Mouse (Mus musculus) B cell, adult 62 days (primary cell): ENCODE data around the gene Naa15. TPM values are rescaled to one million over a fixed set of nuclear protein-coding genes. Genes with fewer than 3 reads are reported as not detected.

ENCODE experiments used
- total RNA-seq: library from RNA; stranded (reverse); gene quantifications from 4 replicates; pipeline ENCODE4 v1.2.4, GENCODE M21; 2023

The Naa15 gene
- total RNA-seq, result 103 to 137 TPM (median 123 TPM) in 4 replicates

DNA sequence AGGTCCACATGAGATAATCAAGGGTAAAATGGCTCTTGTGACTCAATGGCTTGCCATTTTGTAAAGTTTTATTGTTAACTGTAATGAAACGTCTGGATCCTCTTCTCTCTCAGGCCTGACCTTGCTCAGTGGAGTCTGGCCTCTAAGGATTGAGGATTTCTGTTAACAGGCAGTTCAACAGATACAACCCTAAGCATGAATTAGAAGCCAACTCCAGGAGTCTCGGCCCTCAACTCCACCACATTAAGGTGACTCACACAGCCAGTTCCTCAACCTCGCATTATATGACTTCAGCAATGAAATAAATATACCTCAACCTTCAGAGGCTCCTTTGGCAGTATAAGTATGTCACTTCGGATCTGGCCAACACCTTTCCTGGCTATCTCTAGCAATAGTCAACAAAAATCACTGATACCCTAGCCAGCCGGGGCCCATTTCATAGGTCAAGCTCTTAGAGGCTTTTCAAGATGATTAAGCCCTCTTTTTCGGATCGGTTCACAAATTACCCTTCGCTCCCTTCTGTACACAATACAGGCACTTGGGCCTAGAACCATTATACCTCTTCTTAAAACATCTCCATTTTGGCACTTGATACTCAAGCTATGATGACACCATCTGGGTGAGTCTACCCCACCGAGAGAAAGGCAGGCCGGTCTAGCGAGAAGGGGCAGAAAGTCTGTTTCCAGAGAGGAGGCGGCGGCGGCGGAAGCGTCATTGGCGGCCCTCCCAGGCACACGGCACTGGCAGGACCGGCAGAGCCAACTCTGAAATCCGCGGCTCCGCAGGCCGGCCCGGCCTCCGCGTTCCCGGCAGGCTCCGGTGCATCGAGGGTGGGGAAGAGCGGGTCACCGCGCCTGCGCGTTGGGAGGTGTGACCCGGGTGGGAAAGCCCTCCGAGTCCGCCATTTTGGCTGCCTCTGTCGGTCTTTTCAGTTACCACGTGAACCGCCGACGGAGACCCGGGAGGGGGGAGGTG lies at the start of gene Naa15:
Naa15 (plus strand) TSS at position 51 of the 975 bp plus-strand sequence.

DNA sequence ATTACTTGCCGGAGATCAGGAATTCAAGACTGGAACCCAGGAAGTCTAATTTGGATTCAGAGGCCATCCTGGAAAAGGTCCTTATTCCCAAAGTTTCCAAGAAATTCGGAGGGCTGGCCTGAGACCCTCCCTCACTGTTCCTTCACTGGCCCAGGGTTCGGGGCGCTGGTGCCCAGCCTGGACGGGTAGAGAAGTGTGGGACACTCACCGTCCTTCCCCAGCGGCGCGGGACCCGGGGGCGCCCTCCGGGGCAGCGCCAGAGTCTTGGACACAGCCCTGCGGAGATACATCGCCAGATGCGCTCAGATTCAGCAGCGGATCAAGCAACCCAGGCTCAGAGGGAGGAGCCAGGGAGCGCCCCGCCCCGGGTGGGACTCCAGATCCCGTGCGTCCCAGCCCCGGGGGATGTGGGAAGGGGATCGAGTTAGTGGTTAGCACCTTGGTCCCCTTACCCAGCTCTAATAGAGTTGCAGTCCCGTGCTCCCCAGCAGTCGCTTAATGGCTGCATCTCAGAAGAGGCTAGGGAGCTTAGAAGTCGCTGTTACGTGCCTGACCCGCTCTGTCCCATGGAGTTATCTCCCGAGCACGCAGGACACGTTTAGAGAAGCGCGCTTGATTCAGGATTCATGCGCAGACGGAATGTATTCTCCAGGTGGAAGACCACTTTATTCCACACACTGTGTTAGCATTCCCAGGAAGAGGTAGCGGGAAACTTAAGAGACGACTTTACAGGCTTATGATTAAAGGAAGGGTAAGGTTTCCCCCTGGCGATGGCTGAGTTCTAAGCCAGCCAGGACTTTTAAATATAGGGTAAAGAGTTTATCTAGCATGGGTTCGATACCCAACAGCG lies 18.5 kb upstream of the Naa15 start, which contains the start of gene Mgarp:
Mgarp (minus strand) TSS at position 520 of the 850 bp plus-strand sequence.

DNA sequence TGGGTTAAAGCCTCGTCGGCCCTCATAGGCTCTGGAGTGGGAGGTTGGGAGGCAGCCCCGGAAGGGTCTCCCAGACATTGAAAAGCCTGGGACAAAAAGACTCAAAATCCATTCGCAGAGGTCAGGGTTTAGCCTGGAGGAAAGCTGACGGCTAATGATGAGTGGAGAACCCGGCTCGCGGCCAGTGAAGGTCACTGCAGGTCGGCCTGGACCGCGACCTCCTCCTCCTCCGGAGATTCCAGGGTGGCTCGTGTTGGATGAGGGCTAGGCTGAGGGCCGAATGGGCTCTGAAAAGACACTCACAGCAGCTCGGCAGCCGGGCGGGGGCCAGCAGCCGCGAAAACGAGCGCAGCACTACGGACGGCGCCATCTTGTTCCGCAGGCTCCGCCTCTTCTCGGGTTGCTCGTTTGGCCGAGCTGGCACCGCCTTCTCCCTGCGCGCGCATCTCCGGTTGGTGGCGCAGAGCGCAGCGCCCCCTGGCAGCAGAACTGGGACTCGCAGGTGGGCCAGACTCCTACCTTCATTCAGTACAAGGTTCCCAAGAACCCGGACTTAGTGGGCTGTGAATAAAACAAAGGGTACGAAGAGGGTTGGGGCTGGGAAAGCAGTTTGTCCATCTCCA lies 6.3 kb upstream of the Naa15 start, which contains the start of gene Ndufc1:
Ndufc1 (minus strand) TSS at position 428 of the 623 bp plus-strand sequence.

DNA sequence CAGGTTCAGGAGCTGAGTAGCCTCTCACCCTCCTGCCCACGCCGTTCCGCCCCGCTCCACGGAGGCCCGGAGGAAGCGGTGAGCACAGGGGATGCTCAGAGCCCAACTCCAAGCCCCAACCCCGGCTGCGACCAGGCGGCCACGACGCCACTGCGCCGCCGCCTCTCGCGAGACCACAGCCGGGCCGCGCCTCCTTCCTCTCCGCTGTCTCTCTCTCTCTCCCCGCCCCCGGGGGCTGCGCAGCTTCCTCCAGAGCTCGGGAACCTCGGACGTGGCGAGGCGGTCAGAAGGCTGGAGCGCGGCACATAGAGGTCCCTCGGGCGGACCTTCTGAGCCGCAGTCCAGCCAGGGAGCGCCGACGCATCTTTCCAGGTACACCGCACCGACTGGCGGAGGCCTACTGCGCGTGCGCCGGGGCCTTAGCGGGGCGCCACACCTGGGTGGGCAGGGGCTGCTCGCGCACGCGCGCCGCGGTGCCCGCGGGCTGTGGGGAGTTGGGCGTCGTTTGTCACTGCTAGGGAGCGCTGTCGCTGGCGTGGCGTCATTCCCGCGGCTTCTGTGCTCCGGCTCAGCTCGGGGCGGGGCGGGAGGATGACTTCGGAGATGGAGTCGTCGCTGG lies 68.9 kb downstream of the Naa15 start, which contains the start of gene Rab33b:
Rab33b (plus strand) TSS at position 180 of the 619 bp plus-strand sequence.

Other genes starting within 250 kb of the Naa15 start
- gene Noct, start 190.7 kb upstream of the Naa15 start, total RNA-seq, result 3.3 to 3.7 TPM (median 3.5 TPM) in 4 replicates
- gene Elf2, start 74.5 kb upstream of the Naa15 start, total RNA-seq, result 111 to 131 TPM (median 123 TPM) in 4 replicates
- gene Mgarp, start 18.4 kb upstream of the Naa15 start, total RNA-seq, result not detected in 4 replicates
- gene Ndufc1, start 6.2 kb upstream of the Naa15 start, total RNA-seq, result 61.4 to 86.5 TPM (median 71.4 TPM) in 4 replicates
- gene Rab33b, start 68.8 kb downstream of the Naa15 start, total RNA-seq, result 26.2 to 30.4 TPM (median 28.4 TPM) in 4 replicates
- gene Setd7, start 145.7 kb downstream of the Naa15 start, total RNA-seq, result 33.7 to 41.4 TPM (median 36.7 TPM) in 4 replicates
- 5.2 to 12.1 TPM (median 7.9 TPM) in 4 replicates for gene Mgst2, start 245.2 kb downstream of the Naa15 start, total RNA-seq